Mouse (Mus musculus): Measurements from ENCODE around the gene Zfp423. TPM values are rescaled to one million over a fixed set of nuclear protein-coding genes. Genes with fewer than 3 reads are reported as not detected.

Gene Zfp423
- polyA plus RNA-seq (2015; fragmentation: Nextera tagmentation; extraction: Ambion mirVana): 5.0 and 5.5 TPM in 2 replicates

DNA sequence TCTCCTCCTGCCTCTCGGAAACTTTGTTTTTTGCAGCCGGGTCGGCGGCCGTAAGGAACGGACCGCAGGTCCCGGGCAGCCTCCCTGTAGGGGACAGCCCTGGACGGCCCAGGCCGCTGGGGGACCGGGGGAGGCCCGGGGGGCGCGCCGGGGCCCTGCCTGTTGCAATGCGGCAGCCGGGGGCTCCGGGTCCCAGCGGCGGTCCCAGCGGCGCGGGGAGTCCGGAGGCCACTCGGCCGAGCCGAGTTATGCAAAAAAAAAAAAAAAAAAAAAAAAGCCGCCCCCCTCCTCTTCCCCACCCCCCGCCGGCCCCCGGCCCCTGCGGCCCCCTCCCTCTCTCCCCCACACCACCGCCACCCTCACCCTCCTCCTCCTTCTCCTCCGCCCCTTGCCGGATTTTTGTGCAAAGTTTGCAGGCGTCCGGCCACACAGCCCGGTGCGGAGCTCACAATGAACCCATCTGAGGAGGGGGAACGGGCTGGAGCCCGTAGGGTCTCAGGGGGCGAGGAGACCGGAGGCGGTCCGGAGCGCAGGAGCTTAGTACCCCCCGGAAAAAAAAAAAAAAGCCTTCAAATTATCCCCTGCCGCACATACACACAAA lies at the start of gene Zfp423:
Gene Zfp423 (minus strand): TSS at position 276 of the 601 bp plus-strand sequence.
- Histone ChIP-seq H3K27me3 (replicated peaks) (peaks cover 39% of the 10 kb centered on the region), H3K36me3 (no peaks in the 10 kb centered on the region), H3K4me2 (replicated peaks) (peak within 1 kb of the TSS; percentile 98), H3K9me3 (no peaks in the 10 kb centered on the region), H3K4me3 (replicated peaks) (peak within 1 kb of the TSS; percentile 85), H3K27ac (peak within 1 kb of the TSS; percentile 96), H3K9ac (peak within 1 kb of the TSS; percentile 88), H3K4me1 (replicated peaks) (peaks cover 29% of the 10 kb centered on the region)
- ATAC-seq: peak; percentile 32; the same call in 1 of the 2 replicates
- WGBS: under 1% methylated on average over 40 of the region's 48 CpGs

DNA sequence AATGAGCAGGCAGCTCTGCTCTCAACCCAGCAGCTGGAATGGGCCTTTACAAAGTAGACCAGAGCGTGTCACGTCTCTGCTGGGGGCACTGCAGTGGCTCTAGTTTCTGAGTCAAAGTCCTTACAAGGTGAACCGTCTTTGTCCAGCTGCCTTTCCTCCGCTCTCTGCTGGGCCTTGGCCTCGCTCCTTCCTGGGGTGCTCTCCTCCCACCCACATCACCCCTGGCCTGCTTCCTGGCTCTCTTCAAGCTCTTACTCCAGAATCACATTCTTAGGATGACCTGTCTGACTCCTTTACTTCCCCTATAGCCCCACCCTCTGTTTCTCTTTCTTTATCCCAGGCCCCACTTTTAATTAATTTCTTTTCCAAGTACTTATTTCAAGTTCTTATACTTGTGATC lies 47.4 kb upstream of the Zfp423 start:
- no peak for ATAC-seq
- H3K27me3 ChIP-seq (replicated peaks): no peaks in the 10 kb centered on the region
- no peak overlapping the region for H3K9ac ChIP-seq
- 75% methylated on average over 5 of the region's 5 CpGs for WGBS
- no peak overlapping the region for H3K27ac ChIP-seq
- no peaks in the 10 kb centered on the region for H3K4me1 ChIP-seq (replicated peaks)
- no peaks in the 10 kb centered on the region for H3K36me3 ChIP-seq
- no peak overlapping the region for H3K4me3 ChIP-seq (replicated peaks)
- H3K4me2 ChIP-seq (replicated peaks): no peak overlapping the region
- no peaks in the 10 kb centered on the region for H3K9me3 ChIP-seq

DNA sequence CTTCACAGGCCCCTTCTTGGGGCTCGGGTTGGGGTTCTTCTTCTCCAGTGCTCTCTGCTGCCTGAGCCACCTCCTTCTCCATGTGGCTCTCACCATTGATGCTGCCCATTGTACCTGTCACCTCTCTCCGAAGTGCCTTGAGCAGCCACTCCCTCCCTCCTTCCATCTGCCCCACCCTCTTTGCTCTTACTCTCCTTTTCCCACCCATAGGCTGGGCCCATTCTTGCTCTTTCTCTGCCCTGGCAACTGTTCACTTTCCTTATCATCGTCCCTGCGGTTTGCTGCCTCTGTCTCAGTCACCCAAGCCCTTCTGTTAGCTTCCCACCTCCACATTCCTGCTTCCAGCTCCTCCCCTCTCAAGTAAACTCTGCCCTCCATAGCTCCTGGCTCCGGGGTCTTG lies 25.4 kb upstream of the Zfp423 start:
- no peak overlapping the region for H3K9ac ChIP-seq
- no peak overlapping the region for H3K4me2 ChIP-seq (replicated peaks)
- H3K9me3 ChIP-seq: no peaks in the 10 kb centered on the region
- H3K27me3 ChIP-seq (replicated peaks): no peaks in the 10 kb centered on the region
- 18% methylated on average over 5 of the region's 5 CpGs for WGBS
- H3K36me3 ChIP-seq: no peaks in the 10 kb centered on the region
- no peak overlapping the region for H3K4me3 ChIP-seq (replicated peaks)
- no peak for ATAC-seq
- no peak overlapping the region for H3K27ac ChIP-seq
- no peaks in the 10 kb centered on the region for H3K4me1 ChIP-seq (replicated peaks)

DNA sequence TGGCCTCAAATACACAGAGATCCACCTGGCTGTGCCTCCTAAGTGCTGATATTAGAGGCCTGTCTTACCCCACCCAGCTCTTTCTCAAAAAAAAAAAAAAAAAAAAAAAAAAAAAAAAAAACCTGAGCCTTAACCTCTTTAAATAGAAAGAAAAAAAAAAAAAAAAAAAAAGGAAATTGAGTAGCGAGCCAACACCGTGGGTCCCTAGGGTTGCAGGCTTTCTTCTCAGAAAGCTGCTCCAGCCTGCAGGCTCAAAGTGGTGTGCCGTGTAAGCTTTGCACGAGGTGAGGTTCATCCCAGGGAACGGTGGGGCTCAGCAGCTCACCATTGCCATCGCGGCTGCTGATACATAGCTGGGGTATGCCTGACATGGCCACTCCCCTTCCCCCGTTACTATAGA lies 24.6 kb upstream of the Zfp423 start:
- H3K4me3 ChIP-seq (replicated peaks): no peak overlapping the region
- H3K9me3 ChIP-seq: no peaks in the 10 kb centered on the region
- H3K4me1 ChIP-seq (replicated peaks): no peaks in the 10 kb centered on the region
- no peak overlapping the region for H3K27ac ChIP-seq
- no peaks in the 10 kb centered on the region for H3K36me3 ChIP-seq
- no peaks in the 10 kb centered on the region for H3K27me3 ChIP-seq (replicated peaks)
- no peak overlapping the region for H3K4me2 ChIP-seq (replicated peaks)
- H3K9ac ChIP-seq: no peak overlapping the region
- 40% methylated on average over 8 of the region's 8 CpGs for WGBS
- no peak for ATAC-seq

DNA sequence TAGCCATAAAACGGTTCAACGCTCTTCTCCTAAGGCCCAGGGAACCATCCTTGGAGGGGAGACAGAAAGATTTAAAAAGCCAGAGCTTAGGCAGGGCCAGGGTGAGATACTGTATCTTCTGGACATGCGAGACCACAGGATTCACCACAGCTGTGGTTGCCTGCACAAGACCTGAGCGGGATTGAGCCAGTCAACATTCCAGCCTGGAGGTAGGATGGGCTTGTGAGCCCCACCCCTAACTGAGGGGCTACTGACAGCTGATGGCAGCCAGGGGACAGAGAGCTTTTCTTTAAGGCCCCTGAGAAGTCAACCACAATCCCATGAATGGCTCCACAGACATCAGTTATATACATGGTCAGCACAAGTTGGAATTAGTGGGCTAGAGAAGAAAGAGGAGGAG lies 23.5 kb upstream of the Zfp423 start:
- WGBS: 74% methylated on average over 4 of the region's 4 CpGs
- H3K4me3 ChIP-seq (replicated peaks): no peak overlapping the region
- H3K4me1 ChIP-seq (replicated peaks): no peaks in the 10 kb centered on the region
- no peak overlapping the region for H3K27ac ChIP-seq
- H3K4me2 ChIP-seq (replicated peaks): no peak overlapping the region
- no peaks in the 10 kb centered on the region for H3K27me3 ChIP-seq (replicated peaks)
- no peaks in the 10 kb centered on the region for H3K36me3 ChIP-seq
- H3K9me3 ChIP-seq: no peaks in the 10 kb centered on the region
- no peak overlapping the region for H3K9ac ChIP-seq
- no peak for ATAC-seq

DNA sequence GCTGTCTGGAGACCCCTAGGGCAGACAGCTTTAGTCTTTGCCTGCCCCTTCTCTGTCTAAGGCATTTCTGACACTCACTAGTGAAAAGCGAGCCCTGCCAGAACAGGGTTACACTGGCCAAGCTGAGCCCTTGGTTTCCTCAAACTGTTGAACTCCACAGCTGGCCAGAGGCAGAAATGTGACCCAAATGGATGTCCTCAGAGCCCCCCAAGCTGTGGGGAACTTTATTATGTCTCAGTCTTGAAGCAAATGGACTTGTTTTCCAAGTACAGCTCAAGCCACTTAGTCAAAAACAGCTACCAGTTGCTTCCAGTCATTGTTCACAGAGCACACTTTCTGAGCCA lies 16.0 kb upstream of the Zfp423 start:
- no peak overlapping the region for H3K4me3 ChIP-seq (replicated peaks)
- no peak overlapping the region for H3K9ac ChIP-seq
- peaks cover 16% of the 10 kb centered on the region for H3K4me1 ChIP-seq (replicated peaks)
- H3K27me3 ChIP-seq (replicated peaks): peaks cover 5% of the 10 kb centered on the region; the same call in 1 of the 2 replicates
- no peaks in the 10 kb centered on the region for H3K36me3 ChIP-seq
- H3K9me3 ChIP-seq: no peaks in the 10 kb centered on the region
- H3K27ac ChIP-seq: no peak overlapping the region
- 54% methylated on average over 1 of the region's 1 CpGs for WGBS
- ATAC-seq: no peak
- H3K4me2 ChIP-seq (replicated peaks): peak overlapping the region; percentile 63; the same call in 1 of the 2 replicates

DNA sequence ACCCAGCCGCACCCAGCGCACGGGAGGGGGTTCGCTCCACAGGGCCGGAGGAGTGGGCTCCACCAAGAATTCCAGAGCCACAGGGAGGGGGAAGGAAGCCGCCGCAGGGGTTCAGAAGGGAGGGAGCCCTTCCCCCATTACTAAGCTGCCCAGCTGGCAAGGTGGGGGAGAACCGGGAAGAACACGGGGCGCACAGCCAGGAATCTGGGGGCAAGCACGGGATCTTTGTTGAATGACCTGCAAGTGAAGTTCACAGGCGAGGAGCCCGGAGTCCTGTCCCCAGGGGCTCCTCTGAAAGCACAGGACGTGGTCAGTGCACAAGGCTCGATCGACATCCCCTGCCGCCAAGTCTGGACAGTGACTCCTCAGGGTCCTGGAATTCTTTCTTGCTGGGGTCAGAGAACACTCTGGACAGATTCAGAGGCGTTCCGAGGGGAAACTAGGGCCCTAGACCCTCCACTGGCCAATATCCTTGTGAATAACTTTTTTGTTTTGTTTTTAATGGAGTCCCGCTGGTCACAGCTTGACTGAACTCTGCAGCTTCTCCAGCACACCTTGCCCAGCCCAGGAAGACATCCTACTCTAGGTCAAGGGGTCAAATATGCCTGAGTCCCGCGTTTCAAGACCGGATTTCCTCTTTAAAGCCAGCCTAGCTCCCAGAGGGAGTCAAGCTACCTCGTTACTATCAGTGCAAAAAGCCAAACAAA lies 15.5 kb upstream of the Zfp423 start:
- Histone ChIP-seq H3K4me1 (replicated peaks) (peaks cover 16% of the 10 kb centered on the region), H3K27ac (no peak overlapping the region), H3K4me3 (replicated peaks) (peak overlapping the region; percentile 21; the same call in 1 of the 2 replicates), H3K9ac (0 out of 2 replicates have a peak overlapping the region, but pooled peaks have one; percentile 23), H3K36me3 (no peaks in the 10 kb centered on the region), H3K4me2 (replicated peaks) (peak overlapping the region; percentile 63), H3K27me3 (replicated peaks) (peaks cover 5% of the 10 kb centered on the region; the same call in 1 of the 2 replicates), H3K9me3 (no peaks in the 10 kb centered on the region)
- ATAC-seq: no peak
- WGBS: 5% methylated on average over 24 of the region's 24 CpGs

DNA sequence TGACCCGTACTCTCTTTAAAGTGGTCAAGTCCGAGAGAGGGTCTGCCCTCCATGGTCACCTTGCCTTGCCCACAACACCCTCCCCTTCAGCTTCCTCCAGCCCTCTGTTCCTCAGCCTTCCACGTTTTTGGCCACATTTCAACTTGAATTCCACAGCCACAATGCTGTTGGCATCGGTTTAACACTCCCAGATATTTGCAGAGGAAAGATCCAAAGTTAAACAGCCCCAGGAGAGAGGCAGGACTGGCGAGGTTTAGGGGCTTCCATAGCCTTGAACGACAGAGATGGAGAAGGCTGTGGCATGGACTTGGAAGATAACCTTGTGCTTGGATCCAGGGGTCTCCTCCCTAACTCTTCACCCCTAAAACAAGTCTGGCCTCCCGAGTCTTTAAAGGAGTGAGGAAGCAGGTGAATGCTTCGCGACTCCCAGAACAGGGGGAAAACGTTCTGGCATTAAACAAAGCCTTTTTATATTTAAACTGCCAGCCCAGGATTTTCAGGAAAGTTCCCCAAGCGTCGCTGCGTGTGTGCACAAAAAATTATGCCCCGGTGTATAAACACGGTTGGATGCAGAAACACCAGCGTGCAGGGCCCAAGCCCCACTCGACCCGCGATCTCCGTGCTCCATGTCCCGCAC lies 14.8 kb upstream of the Zfp423 start:
- no peak overlapping the region for H3K27ac ChIP-seq

DNA sequence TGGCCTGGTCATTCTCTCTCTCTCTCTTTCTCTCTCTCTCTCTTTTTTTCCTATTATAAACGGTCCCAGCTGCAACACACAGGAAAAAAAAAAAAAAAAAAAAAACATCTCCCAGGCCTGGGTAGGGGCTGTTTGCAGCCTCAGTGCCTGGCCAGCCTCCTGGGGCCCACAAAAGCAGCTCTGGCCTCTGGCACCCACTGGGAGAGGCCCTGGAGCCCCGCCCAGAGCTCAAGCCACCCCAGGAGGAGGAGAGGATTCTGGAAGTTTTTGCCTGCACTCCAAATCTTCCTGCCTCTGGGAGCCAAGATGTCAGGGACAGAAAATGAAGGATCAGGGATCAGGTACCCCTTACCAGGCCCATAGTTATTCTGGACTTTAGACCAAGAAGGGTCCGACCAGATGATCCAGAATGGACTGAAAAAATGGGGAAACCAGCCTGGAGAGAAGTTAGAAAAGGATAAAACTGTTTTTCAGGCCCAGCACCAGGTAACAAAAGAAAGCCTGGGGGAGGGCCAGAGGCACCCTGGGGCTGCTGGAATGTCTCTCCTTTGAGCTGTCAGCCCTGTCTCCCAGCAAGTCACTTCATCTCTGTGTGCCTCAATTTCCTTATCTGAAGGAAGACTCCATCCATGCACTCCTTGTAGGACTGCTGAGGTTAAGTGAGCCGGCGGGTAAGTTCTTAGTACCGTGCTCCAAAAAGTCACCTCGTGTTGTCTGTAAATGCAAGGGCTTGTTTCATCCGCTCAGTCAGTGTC lies 8.6 kb upstream of the Zfp423 start:
- no peak overlapping the region for H3K27ac ChIP-seq
- 53% methylated on average over 8 of the region's 8 CpGs for WGBS

More for the DNA sequence above, 14.8 kb upstream of the Zfp423 start:
- ATAC-seq: no peak
- Histone ChIP-seq H3K4me3 (replicated peaks) (peak overlapping the region; percentile 21; the same call in 1 of the 2 replicates), H3K27me3 (replicated peaks) (peaks cover 5% of the 10 kb centered on the region; the same call in 1 of the 2 replicates), H3K4me2 (replicated peaks) (peak overlapping the region; percentile 63), H3K36me3 (no peaks in the 10 kb centered on the region), H3K9ac (peak overlapping the region; percentile 23; the same call in 1 of the 2 replicates), H3K4me1 (replicated peaks) (peaks cover 16% of the 10 kb centered on the region), H3K9me3 (no peaks in the 10 kb centered on the region)
- WGBS: 11% methylated on average over 21 of the region's 21 CpGs

DNA sequence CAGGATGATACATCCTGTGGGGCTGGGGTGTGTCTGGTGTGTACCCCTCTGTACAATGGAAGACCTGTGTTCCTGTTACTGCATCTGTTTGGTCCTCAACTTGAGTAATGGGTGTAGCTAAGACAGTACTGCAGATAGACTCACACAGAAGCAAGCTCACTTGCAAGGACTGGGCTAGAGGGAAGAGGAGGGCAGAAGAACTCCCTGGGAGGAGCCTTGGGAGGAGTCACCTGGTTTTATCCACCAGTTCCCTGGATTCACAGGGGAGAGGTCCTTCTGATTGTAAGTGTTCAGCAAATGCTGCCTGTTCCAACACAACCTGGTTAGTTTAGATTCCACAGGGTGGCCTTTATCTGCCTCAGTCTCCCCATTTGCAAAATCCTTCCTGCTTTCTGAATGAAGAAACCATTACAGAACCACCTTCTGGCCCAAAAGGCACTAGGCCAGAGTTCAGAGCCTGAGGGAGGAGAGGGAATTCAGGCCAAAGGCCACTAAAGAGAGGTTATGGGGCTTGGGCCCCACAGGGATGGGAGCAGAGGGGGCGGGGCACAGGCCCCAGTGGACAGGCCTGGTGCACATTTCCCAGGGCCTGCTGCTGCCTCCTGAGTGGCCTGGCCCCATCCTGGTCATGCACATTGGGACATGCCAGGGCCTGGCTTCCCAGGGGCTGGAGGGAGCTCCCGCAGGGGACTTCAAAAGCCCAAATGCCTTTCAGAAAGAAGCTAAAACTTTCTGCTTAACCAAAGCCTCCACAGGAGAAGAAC lies 7.8 kb upstream of the Zfp423 start:
- no peak overlapping the region; the same call in 1 of the 2 replicates for H3K4me2 ChIP-seq (replicated peaks)
- H3K27me3 ChIP-seq (replicated peaks): peaks cover 20% of the 10 kb centered on the region
- H3K9ac ChIP-seq: 0 out of 2 replicates have a peak overlapping the region, but pooled peaks have one; percentile 12
- H3K4me3 ChIP-seq (replicated peaks): no peak overlapping the region
- no peaks in the 10 kb centered on the region for H3K36me3 ChIP-seq
- peak; percentile 76 for ATAC-seq
- no peaks in the 10 kb centered on the region for H3K9me3 ChIP-seq
- H3K27ac ChIP-seq: no peak overlapping the region
- H3K4me1 ChIP-seq (replicated peaks): peaks cover 7% of the 10 kb centered on the region
- 30% methylated on average over 2 of the region's 2 CpGs for WGBS

More for the DNA sequence above, 8.6 kb upstream of the Zfp423 start:
- H3K9ac ChIP-seq: no peak overlapping the region
- no peaks in the 10 kb centered on the region for H3K9me3 ChIP-seq
- no peak overlapping the region for H3K4me3 ChIP-seq (replicated peaks)
- H3K4me1 ChIP-seq (replicated peaks): 0 out of 2 replicates have a peak, but pooled peaks cover 4% of the 10 kb centered on the region
- peaks cover 12% of the 10 kb centered on the region for H3K27me3 ChIP-seq (replicated peaks)
- H3K4me2 ChIP-seq (replicated peaks): no peak overlapping the region
- no peaks in the 10 kb centered on the region for H3K36me3 ChIP-seq
- ATAC-seq: no peak

DNA sequence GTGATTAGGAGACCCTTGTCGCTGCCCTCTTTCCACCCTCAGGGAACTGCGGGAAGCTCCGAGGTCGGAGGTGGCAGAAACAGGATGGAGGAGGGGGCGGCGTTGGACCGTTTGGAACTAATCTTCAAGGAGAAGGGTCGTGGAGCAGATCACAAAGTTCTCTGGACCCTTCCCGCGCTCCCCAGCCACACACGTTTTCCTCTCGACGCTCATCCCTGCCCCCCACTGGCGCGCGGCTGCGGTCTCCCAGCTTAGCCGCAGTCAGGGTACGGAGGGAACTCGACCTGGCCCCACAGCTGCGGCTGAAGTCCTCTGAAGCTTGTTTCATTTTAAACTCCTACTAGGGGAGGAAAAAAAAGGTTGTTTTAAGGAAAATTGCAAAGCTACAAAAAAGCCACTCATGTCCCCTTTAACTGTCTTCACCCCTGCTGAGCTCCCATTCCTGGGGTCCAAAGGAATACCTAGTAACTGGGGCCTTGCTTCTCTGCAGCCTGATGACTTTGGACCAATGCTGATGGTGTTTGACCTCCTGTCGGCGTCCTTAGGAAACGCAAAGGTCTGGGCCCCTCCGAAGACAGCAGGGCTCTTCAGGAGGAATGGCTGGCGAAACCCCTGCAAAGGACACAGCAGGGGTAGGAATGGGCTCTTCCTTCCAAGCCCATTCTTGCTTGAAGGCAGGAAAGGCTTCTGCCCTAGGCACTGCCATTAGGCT lies 3.3 kb upstream of the Zfp423 start:
- Histone ChIP-seq H3K4me3 (replicated peaks) (peak overlapping the region; percentile 35), H3K9me3 (no peaks in the 10 kb centered on the region), H3K27me3 (replicated peaks) (peaks cover 44% of the 10 kb centered on the region), H3K9ac (no peak overlapping the region), H3K36me3 (no peaks in the 10 kb centered on the region), H3K27ac (no peak overlapping the region), H3K4me2 (replicated peaks) (peak overlapping the region; percentile 98), H3K4me1 (replicated peaks) (peaks cover 29% of the 10 kb centered on the region)
- 6% methylated on average over 26 of the region's 26 CpGs for WGBS
- no peak for ATAC-seq

Measured in intestine, embryonic 15.5 days (tissue).